Mouse (Mus musculus) kidney, postnatal 0 days (tissue): ENCODE measurements around the gene Tbl2. TPM values are rescaled to one million over a fixed set of nuclear protein-coding genes. Genes with fewer than 3 reads are reported as not detected.

ENCODE experiments used
- ATAC-seq: fragments of 200-750 bp; cut with Nextera tagmentation; replicated peaks from 2 replicates; pipeline ENCODE4 v1.8.0; 2017; ENCODE audit warnings: low read depth, moderate number of reproducible peaks, moderate TSS enrichment, moderate library complexity; ENCODE audit not compliant: low FRiP score
- DNase-seq: peaks from one replicate; pipeline ENCODE4 v3.0.0-alpha.2; 2016; ENCODE audit warnings: low spot score
- H3K27ac ChIP-seq: fragments of 300-500 bp; sonication (generic); 2 replicates; pipeline ENCODE4 v1.5.1; 2014; ENCODE audit warnings: mild to moderate bottlenecking
- H3K27me3 ChIP-seq: fragments of 300-500 bp; sonication (generic); 2 replicates; pipeline ENCODE4 v1.6.1; 2014; ENCODE audit warnings: low read length, mixed read lengths; ENCODE audit not compliant: insufficient read depth
- H3K36me3 ChIP-seq: fragments of 300-500 bp; sonication (generic); 2 replicates; pipeline ENCODE4 v1.6.1; 2014; ENCODE audit warnings: low read length, mixed read lengths; ENCODE audit not compliant: insufficient read depth
- H3K4me1 ChIP-seq: fragments of 300-500 bp; sonication (generic); replicated peaks from 2 replicates; pipeline ENCODE4 v1.6.1; 2014; ENCODE audit warnings: antibody characterized with exemption, low read length, mixed read lengths; ENCODE audit not compliant: insufficient read depth
- H3K4me2 ChIP-seq: fragments of 300-500 bp; sonication (generic); 2 replicates; pipeline ENCODE4 v1.6.1; 2014; ENCODE audit warnings: mild to moderate bottlenecking, low read length, moderate library complexity, mixed read lengths
- H3K4me3 ChIP-seq: fragments of 300-500 bp; sonication (generic); replicated peaks from 2 replicates; pipeline ENCODE4 v1.5.1; 2014; ENCODE audit warnings: low read depth, low read length
- H3K9ac ChIP-seq: fragments of 300-500 bp; sonication (generic); 2 replicates; pipeline ENCODE4 v1.6.1; 2014; ENCODE audit warnings: low read depth, low read length
- H3K9me3 ChIP-seq: fragments of 300-500 bp; sonication (generic); replicated peaks from 2 replicates; pipeline ENCODE4 v1.6.1; 2016; ENCODE audit warnings: low read length, inconsistent platforms, mixed read lengths
- CTCF ChIP-seq: IDR thresholded peaks from 2 replicates; pipeline ENCODE4 v1.5.1; 2016; ENCODE audit warnings: antibody characterized with exemption, low read depth, mild to moderate bottlenecking, moderate library complexity
- WGBS: fragments of 180-500 bp; shearing (Covaris S2); extraction: QIAGEN DNeasy Blood & Tissue Kit; methylation state at CpG from one replicate; pipeline ENCODE4 v1.1.7; 2014; 5-methylcytosine and 5-hydroxymethylcytosine counted together
- polyA plus RNA-seq: library from polyadenylated mRNA; unstranded; fragments of >200 nt; fragmentation: Nextera tagmentation; extraction: Ambion mirVana; gene quantifications from 2 replicates; pipeline ENCODE4 v1.2.1, GENCODE M21; 2015

Gene Tbl2
- polyA plus RNA-seq, 1 experiment from 2014 or later: 14.5 TPM

DNA sequence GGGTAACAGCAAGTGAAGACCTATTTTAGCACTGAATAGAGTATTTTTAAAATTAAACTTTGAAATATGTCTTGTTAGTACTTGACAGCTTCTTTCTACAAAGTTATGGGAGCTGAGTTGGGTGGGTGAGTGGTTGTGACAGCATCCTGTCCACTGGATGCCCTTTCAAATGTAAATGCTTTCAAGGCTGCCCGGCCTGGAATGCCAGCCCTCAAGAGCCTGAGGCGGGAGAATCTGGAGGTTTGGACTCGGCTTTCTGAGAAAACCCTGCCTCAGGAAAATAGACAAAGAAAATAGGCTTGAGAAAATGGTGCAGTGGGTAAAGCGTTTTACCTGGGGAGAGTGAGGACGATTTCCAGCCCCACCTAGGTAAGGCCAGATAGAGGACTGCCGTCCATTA, 32.3 kb downstream of the Tbl2 start:
- H3K4me2 ChIP-seq: no peak overlapping the region
- no peak for TF ChIP-seq CTCF
- no peaks in the 10 kb centered on the region for H3K9me3 ChIP-seq
- no peak for ATAC-seq
- no peak overlapping the region for H3K9ac ChIP-seq
- no peak for DNase-seq
- H3K36me3 ChIP-seq: peaks cover 55% of the 10 kb centered on the region
- 86% methylated on average over 6 of the region's 6 CpGs for WGBS
- no peak overlapping the region for H3K27ac ChIP-seq
- no peak overlapping the region for H3K4me3 ChIP-seq
- no peaks in the 10 kb centered on the region for H3K27me3 ChIP-seq
- no peaks in the 10 kb centered on the region for H3K4me1 ChIP-seq

DNA sequence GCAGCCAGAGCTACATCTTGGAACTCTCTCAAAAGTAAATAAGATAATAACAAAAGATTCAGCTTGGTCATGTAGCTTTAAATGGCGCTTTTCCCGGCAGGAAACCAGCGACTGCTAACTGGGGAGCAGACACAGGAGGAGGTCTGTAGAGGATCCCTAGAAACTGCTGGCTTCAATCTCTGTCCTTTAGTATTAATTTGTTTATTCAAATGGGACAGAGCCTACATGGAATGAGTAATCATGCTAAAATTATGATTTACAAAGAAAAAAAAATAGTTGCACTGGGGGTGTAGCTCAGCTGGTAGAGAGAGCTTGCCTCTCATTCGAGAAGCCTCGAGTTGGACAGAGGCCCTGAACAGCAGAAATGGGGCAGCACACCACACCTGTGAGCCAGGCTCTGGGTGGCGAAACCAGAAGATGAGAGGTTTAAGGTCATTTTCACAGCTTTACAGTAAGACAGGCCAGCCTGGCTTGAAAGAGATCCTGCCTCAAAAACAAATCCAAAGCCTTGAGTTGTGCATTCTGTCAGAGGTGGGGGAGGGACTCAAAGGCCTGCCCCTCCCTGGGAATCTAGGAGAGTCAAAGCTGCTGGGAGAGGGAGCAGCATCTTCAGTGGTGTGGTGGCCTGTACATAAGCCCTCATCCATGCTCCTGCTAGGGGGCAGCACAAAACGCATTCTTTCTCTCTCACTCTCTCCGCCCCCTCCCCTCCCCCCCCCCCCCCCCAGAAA, 33.8 kb downstream of the Tbl2 start:
- H3K9ac ChIP-seq: no peak overlapping the region
- 57% methylated on average over 8 of the region's 8 CpGs for WGBS
- H3K27me3 ChIP-seq: no peaks in the 10 kb centered on the region
- no peaks in the 10 kb centered on the region for H3K9me3 ChIP-seq
- H3K4me3 ChIP-seq: no peak overlapping the region
- DNase-seq (peak; percentile 66), ATAC-seq (no peak)
- TF ChIP-seq CTCF: no peak; the same call in 1 of the 2 replicates
- no peaks in the 10 kb centered on the region for H3K4me1 ChIP-seq
- no peak overlapping the region for H3K4me2 ChIP-seq
- peak overlapping the region; percentile 51 for H3K27ac ChIP-seq
- peaks cover 41% of the 10 kb centered on the region for H3K36me3 ChIP-seq

- Histone ChIP-seq H3K9ac (no peak overlapping the region), H3K4me3 (no peak overlapping the region), H3K27ac (no peak overlapping the region), H3K36me3 (peaks cover 25% of the 10 kb centered on the region), H3K27me3 (no peaks in the 10 kb centered on the region), H3K9me3 (no peaks in the 10 kb centered on the region), H3K4me2 (no peak overlapping the region), H3K4me1 (peaks cover 12% of the 10 kb centered on the region)
- WGBS: 97% methylated on average over 3 of the region's 3 CpGs
- DNase-seq (no peak), ATAC-seq (no peak)
- no peak for TF ChIP-seq CTCF
Measured at GRCm38 (mm10) chr5:135185016-135185415, 35.6 kb downstream of the Tbl2 start.

GRCm38 (mm10) chr5:135185596-135185995, 36.1 kb downstream of the Tbl2 start:
- Histone ChIP-seq H3K4me3 (no peak overlapping the region), H3K9ac (no peak overlapping the region), H3K27me3 (no peaks in the 10 kb centered on the region), H3K36me3 (peaks cover 19% of the 10 kb centered on the region), H3K9me3 (no peaks in the 10 kb centered on the region), H3K4me1 (peaks cover 12% of the 10 kb centered on the region), H3K4me2 (no peak overlapping the region), H3K27ac (no peak overlapping the region)
- 41% methylated on average over 3 of the region's 3 CpGs for WGBS
- no peak for ATAC-seq
- peak; percentile 42; the same call in 1 of the 2 replicates for TF ChIP-seq CTCF
- DNase-seq: no peak

GRCm38 (mm10) chr5:135186231-135186620, 36.8 kb downstream of the Tbl2 start:
- peak overlapping the region; percentile 89 for H3K9ac ChIP-seq
- peaks cover 12% of the 10 kb centered on the region for H3K4me1 ChIP-seq
- H3K36me3 ChIP-seq: peaks cover 13% of the 10 kb centered on the region
- no peaks in the 10 kb centered on the region for H3K27me3 ChIP-seq
- TF ChIP-seq CTCF: no peak
- WGBS: 23% methylated on average over 10 of the region's 10 CpGs
- no peaks in the 10 kb centered on the region for H3K9me3 ChIP-seq
- H3K4me2 ChIP-seq: peak overlapping the region; percentile 71
- H3K27ac ChIP-seq: peak overlapping the region; percentile 96
- ATAC-seq (no peak; the same call in 1 of the 2 replicates), DNase-seq (no peak)
- peak overlapping the region; percentile 99 for H3K4me3 ChIP-seq

DNA sequence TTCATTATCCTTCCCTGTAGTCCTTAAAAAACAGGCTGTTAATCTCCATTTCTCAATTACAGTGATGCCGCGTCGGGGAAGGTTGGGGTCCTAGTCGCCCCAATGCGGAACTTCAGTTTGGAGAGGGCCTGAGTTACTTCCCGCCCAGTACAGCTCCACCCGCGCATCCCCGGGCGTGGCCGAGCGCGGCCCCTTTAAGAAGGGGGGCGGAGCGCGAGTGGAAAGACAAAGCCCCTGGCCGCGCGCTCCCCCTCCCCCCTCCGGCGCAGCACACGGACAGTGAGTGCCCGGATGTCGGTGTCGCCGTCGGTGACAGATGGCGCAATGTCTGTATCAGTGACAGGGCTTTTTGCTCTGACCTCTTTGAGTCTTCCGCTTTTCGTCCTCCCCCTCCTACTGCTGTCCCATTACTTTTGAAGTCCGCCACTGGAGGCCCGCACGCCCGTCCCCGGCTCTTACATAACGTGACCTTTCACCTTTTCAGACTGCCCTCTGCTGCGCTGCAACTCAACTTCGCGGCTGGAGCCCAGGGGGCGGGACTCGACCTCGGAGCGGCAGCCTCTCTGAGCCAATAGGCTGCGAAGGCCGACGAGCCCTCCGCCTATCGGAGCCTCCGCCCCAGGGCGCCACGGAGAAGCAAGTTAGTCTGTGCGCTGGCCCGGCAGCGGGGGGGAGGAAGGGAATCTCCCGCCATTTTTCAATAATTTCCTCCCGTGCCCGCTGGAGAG, 37.3 kb downstream of the Tbl2 start, which contains the start of gene Baz1b:
TSS of gene Baz1b (plus strand) at position 644 of the 728 bp plus-strand sequence.
- Histone ChIP-seq H3K9ac (peak within 1 kb of the TSS; percentile 89), H3K4me3 (peak within 1 kb of the TSS; percentile 99), H3K9me3 (no peaks in the 10 kb centered on the region), H3K27ac (peak within 1 kb of the TSS; percentile 96), H3K27me3 (no peaks in the 10 kb centered on the region), H3K36me3 (peaks cover 10% of the 10 kb centered on the region), H3K4me2 (peak within 1 kb of the TSS; percentile 71), H3K4me1 (peaks cover 12% of the 10 kb centered on the region)
- under 1% methylated on average over 54 of the region's 57 CpGs for WGBS
- peak; percentile 95 for ATAC-seq
- peak; percentile 33; the same call in 1 of the 2 replicates for TF ChIP-seq CTCF
- DNase-seq: peak; percentile 99
